Mouse (Mus musculus) 416B (cell line): ENCODE measurements at regions not wholly inside any gene's neighbourhood (a gene's known extent, or its start where the extent isn't known, plus 50 kb on each side); places are given as distances from the start of the nearest gene placed in this dataset.

Experiments used
- DNase-seq: peaks from one replicate; pipeline ENCODE4 v3.0.0; 2011; ENCODE audit warnings: low read depth

- no peak for DNase-seq
These were observed 196.8 kb upstream of the A730009L09Rik start for GRCm38 (mm10) chr16:84318091-84318490.

GRCm38 (mm10) chr16:84321569-84321968 lies 193.4 kb upstream of the A730009L09Rik start:
- DNase-seq = no peak

GRCm38 (mm10) chr16:84330293-84330692 lies 184.6 kb upstream of the A730009L09Rik start:
- no peak for DNase-seq

- peak; percentile 21 for DNase-seq
These were observed 168.8 kb upstream of the A730009L09Rik start for GRCm38 (mm10) chr16:84346089-84346488.

DNA sequence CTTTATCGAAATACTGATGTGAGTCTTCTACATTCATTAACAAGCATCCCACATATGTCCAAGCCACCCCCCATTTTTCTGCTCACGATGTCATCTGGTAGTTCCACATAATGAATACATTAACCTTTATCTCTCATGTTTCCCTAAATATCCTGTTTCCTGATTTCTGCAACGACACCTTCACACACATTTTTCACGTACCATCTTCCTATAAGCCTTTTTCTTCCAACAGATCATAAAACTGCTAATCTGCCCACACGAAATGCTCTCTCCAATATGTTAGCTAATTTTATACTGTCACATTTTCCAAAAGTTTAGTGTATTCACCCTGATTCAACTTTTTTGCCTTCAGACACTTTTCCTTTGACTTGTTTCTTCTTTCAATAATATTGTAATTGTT lies 159.8 kb upstream of the A730009L09Rik start:
- no peak for DNase-seq

GRCm38 (mm10) chr16:84365969-84366368 lies 149.0 kb upstream of the A730009L09Rik start:
- no peak for DNase-seq

- no peak for DNase-seq
These were observed 145.8 kb upstream of the A730009L09Rik start for GRCm38 (mm10) chr16:84368928-84369682.

DNA sequence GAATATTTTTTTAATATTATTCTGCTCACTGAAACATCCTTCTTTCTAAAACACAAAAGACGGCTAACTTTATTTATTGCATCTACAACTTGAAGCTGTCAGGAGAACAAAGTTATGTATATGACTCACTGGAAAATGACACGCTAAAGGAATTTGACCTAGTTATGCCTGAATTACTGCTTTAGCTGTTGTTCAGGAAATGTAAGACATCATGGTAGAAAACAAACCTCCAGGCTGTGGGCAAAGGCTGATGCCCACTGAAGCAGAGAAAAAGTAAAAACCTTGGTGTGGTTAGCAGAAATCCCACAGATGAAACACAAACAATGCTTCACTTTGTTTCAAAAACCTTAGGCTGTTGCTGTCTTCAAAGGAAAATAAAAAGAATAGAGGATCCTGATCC lies 136.5 kb upstream of the A730009L09Rik start:
- DNase-seq = no peak

DNA sequence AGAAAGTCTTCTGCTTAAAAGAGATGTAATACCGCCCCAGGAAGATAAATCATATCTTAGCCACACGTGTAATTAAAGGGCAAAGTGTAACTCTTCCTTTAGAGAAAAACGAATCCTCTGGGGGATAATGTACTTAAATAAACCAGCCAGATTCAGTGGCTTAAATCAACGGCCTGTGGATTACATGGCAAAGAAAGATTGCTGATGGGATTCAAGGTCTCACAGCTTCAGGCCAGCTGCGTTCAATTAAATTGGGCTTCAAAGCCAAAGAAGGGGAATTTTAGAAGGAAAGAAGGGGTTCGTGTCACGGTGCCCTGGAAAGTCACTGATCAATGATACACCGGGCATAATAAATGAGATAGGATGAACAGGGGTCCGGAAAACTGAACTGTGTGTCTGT lies 123.2 kb upstream of the A730009L09Rik start:
- no peak for DNase-seq

DNA sequence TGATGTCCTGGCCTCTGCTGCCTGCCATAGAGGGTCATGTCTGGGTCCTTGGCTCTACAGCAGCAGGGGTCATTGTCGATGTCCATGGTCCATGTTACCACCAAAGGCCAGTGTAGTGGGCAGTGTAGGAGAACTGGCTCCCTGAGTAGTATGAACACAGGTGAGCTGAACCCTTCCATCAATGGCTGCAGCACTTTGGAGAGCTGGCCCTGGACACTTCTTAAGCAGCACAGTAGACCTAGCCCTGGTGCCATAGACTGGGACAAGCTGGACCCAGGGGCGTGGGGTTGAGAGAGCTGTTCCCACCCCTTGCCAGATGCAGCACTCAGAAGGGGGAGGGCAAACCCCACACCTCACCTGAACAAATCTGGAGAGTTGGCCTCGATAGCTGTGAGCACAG lies 120.0 kb upstream of the A730009L09Rik start:
- no peak for DNase-seq

DNA sequence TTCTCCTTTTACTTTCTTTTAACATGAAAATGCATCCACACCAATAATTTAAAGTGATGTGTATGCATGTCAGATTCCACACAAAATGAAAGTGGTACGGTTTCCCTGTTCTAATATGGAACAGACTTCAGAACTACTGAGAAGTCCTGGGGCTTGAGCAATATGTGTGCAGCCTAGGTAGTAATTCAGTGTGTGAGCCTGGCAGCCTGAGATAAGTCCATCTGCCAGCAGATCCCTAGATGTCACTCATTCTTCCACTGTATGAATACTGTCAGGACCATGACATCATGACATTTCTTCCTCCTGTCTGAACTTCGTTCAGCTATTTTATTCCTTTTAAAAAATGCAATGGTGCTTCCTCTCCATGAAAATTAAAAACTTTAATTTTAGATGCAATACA lies 93.3 kb upstream of the A730009L09Rik start:
- no peak for DNase-seq

GRCm38 (mm10) chr16:84426990-84427540 lies 87.9 kb upstream of the A730009L09Rik start:
- DNase-seq = no peak

- no peak for DNase-seq
These were observed 58.3 kb upstream of the A730009L09Rik start for GRCm38 (mm10) chr16:84456596-84456995.

GRCm38 (mm10) chr16:84462150-84462549 lies 52.8 kb upstream of the A730009L09Rik start:
- DNase-seq = no peak
